Mouse (Mus musculus): ENCODE data around the gene Slc6a9.

DNA sequence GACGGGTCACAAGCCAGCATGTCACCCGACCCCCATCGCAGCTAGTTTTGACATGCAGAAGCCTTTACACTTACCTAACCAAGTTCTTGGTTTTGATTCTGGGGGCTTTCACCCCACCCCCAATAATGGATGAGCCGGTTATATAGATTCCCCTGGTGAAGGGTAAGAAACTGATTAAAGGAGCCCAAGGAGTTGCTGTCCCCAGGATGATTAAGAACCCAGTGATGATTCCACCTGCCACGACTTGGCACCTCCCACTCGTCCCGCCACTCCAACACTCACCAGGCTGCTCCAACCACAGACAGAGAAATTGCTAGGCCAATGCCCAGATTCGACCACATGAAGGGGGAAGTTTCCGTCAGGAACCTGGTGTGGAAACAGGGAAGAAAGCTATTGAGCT, 51.7 kb downstream of the Slc6a9 start:
- TF ChIP-seq CTCF (IDR thresholded peaks at IDR 0.05; ENCODE audit: low read depth, low read length) (no peak), POLR2A (IDR thresholded peaks at IDR 0.05; ENCODE audit: extremely low read depth, insufficient read depth, low read length) (no peak)
